Mouse (Mus musculus) embryonic facial prominence, embryonic 14.5 days (tissue): ENCODE data around the gene Ly6g6f. TPM values are rescaled to one million over a fixed set of nuclear protein-coding genes. Genes with fewer than 3 reads are reported as not detected.
A peak's percentile ranks its signal among the peaks of the same experiment; 100 is the strongest.

Experiments
- ATAC-seq: fragments of 200-750 bp; cut with Nextera tagmentation; 2 replicates; pipeline ENCODE4 v1.8.0; 2017; ENCODE audit warnings: low read depth, moderate number of reproducible peaks, moderate TSS enrichment
- DNase-seq: peaks from one replicate; pipeline ENCODE4 v3.0.0-alpha.2; 2015; ENCODE audit warnings: low spot score
- H3K27ac ChIP-seq: fragments of 300-500 bp; sonication (generic); replicated peaks from 2 replicates; pipeline ENCODE4 v1.5.1; 2014; ENCODE audit warnings: low read depth, mild to moderate bottlenecking, low read length, moderate library complexity
- H3K27me3 ChIP-seq: fragments of 300-500 bp; sonication (generic); replicated peaks from 2 replicates; pipeline ENCODE4 v1.6.1; 2014; ENCODE audit warnings: low read length; ENCODE audit not compliant: control insufficient read depth, insufficient read depth
- H3K36me3 ChIP-seq: fragments of 300-500 bp; sonication (generic); 2 replicates; pipeline ENCODE4 v1.6.1; 2014; ENCODE audit warnings: low read length, mixed read lengths; ENCODE audit not compliant: control insufficient read depth, insufficient read depth
- H3K4me1 ChIP-seq: fragments of 300-500 bp; sonication (generic); 2 replicates; pipeline ENCODE4 v1.6.1; 2014; ENCODE audit warnings: antibody characterized with exemption, low read length; ENCODE audit not compliant: control insufficient read depth, insufficient read depth
- H3K4me2 ChIP-seq: fragments of 300-500 bp; sonication (generic); 2 replicates; pipeline ENCODE4 v1.6.1; 2014; ENCODE audit warnings: low read depth, mild to moderate bottlenecking, low read length, moderate library complexity, mixed read lengths
- H3K4me3 ChIP-seq: fragments of 300-500 bp; sonication (generic); 2 replicates; pipeline ENCODE4 v1.5.1; 2014; ENCODE audit warnings: low read depth, mild to moderate bottlenecking, low read length
- H3K9ac ChIP-seq: fragments of 300-500 bp; sonication (generic); 2 replicates; pipeline ENCODE4 v1.6.1; 2014; ENCODE audit warnings: low read depth, mild to moderate bottlenecking, low read length, moderate library complexity, mixed read lengths
- H3K9me3 ChIP-seq: fragments of 300-500 bp; sonication (generic); 2 replicates; pipeline ENCODE4 v1.6.1; 2016; ENCODE audit warnings: low read length; ENCODE audit not compliant: control insufficient read depth
- WGBS: fragments of 180-500 bp; shearing (Covaris S2); extraction: QIAGEN DNeasy Blood & Tissue Kit; methylation state at CpG from one replicate; pipeline ENCODE4 v1.1.7; 2014; 5-methylcytosine and 5-hydroxymethylcytosine counted together
- polyA plus RNA-seq: library from polyadenylated mRNA; unstranded; fragments of >200 nt; fragmentation: Nextera tagmentation; extraction: Ambion mirVana; gene quantifications from 2 replicates; pipeline ENCODE4 v1.2.1, GENCODE M21; 2014

Ly6g6f gene
- polyA plus RNA-seq, 1 experiment from 2014 or later = not detected

DNA sequence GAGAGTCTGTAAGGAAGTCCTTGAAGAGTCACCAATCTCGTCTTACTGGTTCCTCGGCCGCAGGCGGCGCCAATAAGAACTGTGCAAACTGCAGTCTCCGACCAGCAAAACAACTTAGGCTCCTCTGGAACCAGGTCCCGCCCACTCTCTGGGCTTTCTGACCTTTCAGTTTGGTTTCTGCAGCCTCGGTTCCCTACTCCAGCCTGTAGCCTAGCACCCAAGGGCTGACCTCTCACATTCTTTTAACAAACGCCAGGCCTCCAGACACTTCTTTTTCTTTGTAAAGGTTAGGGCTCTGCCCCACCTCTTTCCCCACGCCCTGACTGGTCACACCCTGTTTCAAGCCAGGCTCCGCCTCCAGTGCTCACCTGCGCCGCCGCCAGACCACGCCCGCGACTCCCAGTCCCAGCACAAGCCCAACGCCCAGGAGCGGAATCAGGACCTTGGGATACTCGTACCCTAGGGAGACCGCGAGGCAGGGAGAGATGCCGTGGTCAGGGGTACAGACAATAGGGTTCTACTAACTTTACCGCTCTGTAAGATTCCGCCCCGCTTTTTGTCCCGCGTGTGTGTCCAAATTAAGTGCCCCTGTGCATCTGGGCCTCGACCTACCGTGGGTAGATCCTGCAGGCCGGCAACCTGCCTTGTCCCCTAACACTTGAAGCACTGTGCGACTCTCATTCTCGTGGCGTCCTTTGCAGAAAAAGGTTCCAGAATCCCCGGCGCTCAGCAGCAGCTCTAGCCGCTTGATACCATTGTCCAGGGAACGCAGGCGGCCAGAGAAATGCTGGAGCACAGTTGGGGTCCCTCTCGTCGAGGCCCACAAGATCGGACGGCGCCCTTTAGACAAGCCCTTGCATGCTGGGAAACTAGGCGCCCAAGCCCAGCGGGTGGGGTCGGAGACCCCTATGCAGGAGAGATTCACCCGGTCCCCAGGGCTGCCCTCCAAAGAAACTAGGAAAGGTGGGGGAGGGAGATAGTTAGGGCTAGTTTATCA, 20.2 kb downstream of the Ly6g6f start, which contains the start of gene Ly6g6c:
TSS of gene Ly6g6c (plus strand) at position 438 of the 997 bp plus-strand sequence.
- peak within 1 kb of the TSS; percentile 56 for H3K9ac ChIP-seq
- H3K27me3 ChIP-seq = peaks cover 20% of the 10 kb centered on the region
- peaks cover 27% of the 10 kb centered on the region for H3K36me3 ChIP-seq
- H3K27ac ChIP-seq = peak within 1 kb of the TSS; percentile 54
- H3K9me3 ChIP-seq = no peaks in the 10 kb centered on the region
- peak within 1 kb of the TSS; percentile 61 for H3K4me2 ChIP-seq
- ATAC-seq (peak; percentile 71), DNase-seq (peak; percentile 87)
- 2% methylated on average over 44 of the region's 48 CpGs for WGBS
- peak within 1 kb of the TSS; percentile 34 for H3K4me3 ChIP-seq
- H3K4me1 ChIP-seq = peaks cover 6% of the 10 kb centered on the region; the same call in 1 of the 2 replicates

GRCm38 (mm10) chr17:35064378-35064877, 21.0 kb downstream of the Ly6g6f start:
- H3K9ac ChIP-seq = peak overlapping the region; percentile 56; the same call in 1 of the 2 replicates

DNA sequence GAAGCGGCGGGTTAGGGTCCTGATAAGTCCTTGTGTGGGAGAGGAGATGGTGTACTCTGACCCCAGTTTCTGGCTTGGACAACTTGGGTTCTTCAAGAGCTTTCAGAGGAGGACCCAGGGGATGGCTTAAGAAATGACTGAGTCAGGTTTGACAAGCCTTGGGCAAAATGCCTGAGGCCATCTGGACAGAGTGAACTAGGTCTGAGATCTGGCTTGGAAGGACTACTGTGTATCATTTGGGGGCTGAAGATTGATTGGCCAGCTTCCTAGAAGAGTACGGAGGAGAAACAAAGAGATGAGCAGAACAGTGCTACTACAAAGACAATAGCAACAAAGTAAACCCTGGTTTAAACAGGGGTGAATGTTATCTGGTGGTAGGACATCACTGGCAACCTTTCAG, 21.9 kb downstream of the Ly6g6f start:
- WGBS = 93% methylated on average over 3 of the region's 3 CpGs
- Histone ChIP-seq H3K9me3 (no peaks in the 10 kb centered on the region), H3K27ac (no peak overlapping the region), H3K4me2 (no peak overlapping the region), H3K36me3 (peaks cover 27% of the 10 kb centered on the region), H3K4me1 (peaks cover 6% of the 10 kb centered on the region; the same call in 1 of the 2 replicates), H3K4me3 (no peak overlapping the region), H3K27me3 (peaks cover 20% of the 10 kb centered on the region), H3K9ac (no peak overlapping the region)
- ATAC-seq (no peak), DNase-seq (no peak)

More at GRCm38 (mm10) chr17:35064378-35064877, 21.0 kb downstream of the Ly6g6f start:
- Histone ChIP-seq H3K36me3 (peaks cover 27% of the 10 kb centered on the region), H3K4me2 (peak overlapping the region; percentile 61), H3K9me3 (no peaks in the 10 kb centered on the region), H3K27me3 (peaks cover 20% of the 10 kb centered on the region), H3K4me1 (peaks cover 6% of the 10 kb centered on the region; the same call in 1 of the 2 replicates), H3K4me3 (peak overlapping the region; percentile 34), H3K27ac (peak overlapping the region; percentile 54)
- 21% methylated on average over 9 of the region's 10 CpGs for WGBS
- no peak for DNase-seq
- no peak for ATAC-seq

DNA sequence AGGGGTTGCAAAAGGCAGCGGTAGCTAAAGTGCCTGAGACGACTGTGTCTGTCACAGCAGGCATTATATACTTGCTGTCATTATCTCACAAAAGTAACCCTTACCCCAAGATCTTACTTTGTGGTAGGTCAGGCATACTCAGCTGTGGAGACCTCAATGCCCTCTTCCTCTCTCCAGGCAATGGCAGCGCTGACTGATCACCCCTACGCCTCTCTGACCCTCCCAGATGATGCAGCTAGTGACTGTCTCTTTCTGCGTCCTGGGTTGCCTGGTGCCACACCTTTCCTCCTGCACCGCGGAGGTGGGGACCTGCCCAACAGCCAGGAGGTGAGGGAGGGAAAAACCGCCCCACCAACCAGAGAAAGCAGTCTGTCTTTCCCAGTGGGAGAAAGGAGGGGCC, 24.1 kb downstream of the Ly6g6f start:
- Histone ChIP-seq H3K9me3 (no peaks in the 10 kb centered on the region), H3K4me2 (peak overlapping the region; percentile 86), H3K36me3 (peaks cover 44% of the 10 kb centered on the region), H3K27me3 (peaks cover 10% of the 10 kb centered on the region), H3K27ac (no peak overlapping the region), H3K4me1 (peaks cover 6% of the 10 kb centered on the region; the same call in 1 of the 2 replicates), H3K4me3 (no peak overlapping the region), H3K9ac (no peak overlapping the region)
- DNase-seq (no peak), ATAC-seq (no peak)
- 74% methylated on average over 8 of the region's 8 CpGs for WGBS

DNA sequence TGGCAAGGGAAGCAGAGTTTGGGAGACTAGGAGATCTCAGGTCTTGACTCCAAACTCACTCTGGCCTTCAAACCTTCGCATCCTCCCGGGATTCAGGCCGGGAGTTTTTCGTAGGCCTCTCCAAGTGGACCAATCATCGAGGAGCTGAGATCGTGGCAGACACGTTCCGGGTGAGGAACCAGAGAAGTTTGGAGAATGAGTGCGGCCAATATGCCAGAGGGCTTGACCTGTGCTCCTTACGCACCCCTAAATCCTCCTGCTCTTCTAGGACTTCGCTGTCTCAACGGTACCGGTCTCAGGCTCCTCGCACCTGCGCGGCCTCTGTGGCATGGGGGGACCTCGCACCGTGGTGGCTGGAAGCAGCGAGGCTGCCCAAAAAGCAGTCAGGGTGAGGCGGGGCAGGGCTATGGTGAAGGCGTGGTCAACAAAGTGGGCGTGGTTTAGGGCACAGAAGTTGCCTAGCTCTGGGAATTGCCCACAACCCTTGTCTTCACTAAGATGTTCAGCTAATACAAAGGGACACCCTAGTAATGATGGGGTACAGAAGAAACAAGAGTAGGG, 24.6 kb downstream of the Ly6g6f start:
- peak overlapping the region; percentile 86 for H3K4me2 ChIP-seq
- H3K36me3 ChIP-seq = peaks cover 49% of the 10 kb centered on the region
- peak overlapping the region; percentile 85 for H3K9ac ChIP-seq
- no peak overlapping the region for H3K27ac ChIP-seq
- WGBS = 58% methylated on average over 22 of the region's 22 CpGs
- ATAC-seq (no peak), DNase-seq (no peak)
- peaks cover 7% of the 10 kb centered on the region for H3K27me3 ChIP-seq
- H3K4me1 ChIP-seq = peaks cover 6% of the 10 kb centered on the region; the same call in 1 of the 2 replicates
- H3K4me3 ChIP-seq = peak overlapping the region; percentile 65
- H3K9me3 ChIP-seq = no peaks in the 10 kb centered on the region

DNA sequence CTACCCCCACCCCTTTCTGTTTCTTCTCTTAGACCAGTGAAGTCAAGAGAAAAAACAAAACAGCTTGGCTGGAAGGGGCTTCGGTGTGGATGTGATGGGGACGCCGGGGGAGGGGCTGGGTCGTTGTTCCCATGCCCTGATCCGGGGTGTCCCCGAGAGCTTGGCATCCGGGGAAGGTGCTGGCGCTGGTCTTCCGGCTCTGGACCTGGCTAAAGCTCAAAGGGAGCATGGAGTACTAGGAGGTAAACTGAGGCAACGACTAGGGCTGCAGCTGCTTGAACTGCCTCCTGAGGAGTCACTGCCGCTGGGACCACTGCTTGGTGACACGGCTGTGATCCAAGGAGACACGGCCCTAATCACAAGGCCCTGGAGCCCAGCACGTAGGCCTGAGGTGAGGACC, 25.3 kb downstream of the Ly6g6f start:
- Histone ChIP-seq H3K4me1 (peaks cover 6% of the 10 kb centered on the region; the same call in 1 of the 2 replicates), H3K9ac (peak overlapping the region; percentile 85), H3K4me2 (peak overlapping the region; percentile 86), H3K4me3 (peak overlapping the region; percentile 65), H3K9me3 (no peaks in the 10 kb centered on the region), H3K27ac (peak overlapping the region; percentile 92; the same call in 1 of the 2 replicates), H3K36me3 (peaks cover 57% of the 10 kb centered on the region), H3K27me3 (peaks cover under 1% of the 10 kb centered on the region; the same call in 1 of the 2 replicates)
- WGBS = 27% methylated on average over 14 of the region's 14 CpGs
- ATAC-seq (no peak), DNase-seq (no peak)

- peaks cover 63% of the 10 kb centered on the region for H3K36me3 ChIP-seq
- peak within 1 kb of the TSS; percentile 92 for H3K27ac ChIP-seq
- H3K27me3 ChIP-seq = no peaks in the 10 kb centered on the region
- under 1% methylated on average over 55 of the region's 57 CpGs for WGBS
- no peaks in the 10 kb centered on the region; the same call in 1 of the 2 replicates for H3K4me1 ChIP-seq
- peak within 1 kb of the TSS; percentile 65 for H3K4me3 ChIP-seq
- H3K4me2 ChIP-seq = peak within 1 kb of the TSS; percentile 86
- ATAC-seq (peak; percentile 90), DNase-seq (peak; percentile 98)
- peak within 1 kb of the TSS; percentile 85 for H3K9ac ChIP-seq
- no peaks in the 10 kb centered on the region for H3K9me3 ChIP-seq
Observed at GRCm38 (mm10) chr17:35058911-35059892, 26.2 kb downstream of the Ly6g6f start, which contains the start of gene Ddah2. Ddah2 (plus strand) TSS chr17:35059035.
